Mouse (Mus musculus): ENCODE measurements around the gene Fmo5.

Fmo5 gene

DNA sequence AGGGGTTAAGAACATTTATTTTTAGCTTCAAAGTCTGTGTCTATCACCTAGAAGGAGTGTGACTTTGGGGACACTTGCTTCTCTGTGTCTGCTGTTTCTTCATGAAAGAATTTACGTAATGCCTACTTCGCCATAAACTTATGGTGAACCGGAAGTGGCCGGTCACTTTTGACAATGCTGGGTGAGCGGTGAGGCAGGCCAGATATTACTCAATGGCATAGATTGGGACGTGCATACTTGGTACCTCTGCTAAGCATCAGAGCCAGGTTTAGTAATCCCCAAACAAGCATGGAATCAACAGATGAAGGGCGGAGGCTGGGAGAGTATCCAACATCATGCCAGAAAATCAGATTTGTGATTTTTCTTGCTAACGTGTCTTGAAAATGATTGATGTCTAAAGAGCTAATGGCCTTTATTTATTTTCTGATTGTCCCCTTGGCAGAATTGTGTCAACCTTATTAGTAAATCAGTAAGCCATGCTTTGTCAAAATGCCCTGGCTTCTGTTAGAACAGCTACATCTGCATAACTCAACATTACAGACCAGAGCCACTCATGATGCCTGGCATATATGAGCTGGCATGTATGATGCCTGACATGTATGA lies 2.8 kb downstream of the Fmo5 start:
- CTCF ChIA-PET: interaction anchor here (1.4 kb wide), 1 partner anchor 21 kb away, joined by 3 read pairs; no protein-coding TSS in a partner anchor

DNA sequence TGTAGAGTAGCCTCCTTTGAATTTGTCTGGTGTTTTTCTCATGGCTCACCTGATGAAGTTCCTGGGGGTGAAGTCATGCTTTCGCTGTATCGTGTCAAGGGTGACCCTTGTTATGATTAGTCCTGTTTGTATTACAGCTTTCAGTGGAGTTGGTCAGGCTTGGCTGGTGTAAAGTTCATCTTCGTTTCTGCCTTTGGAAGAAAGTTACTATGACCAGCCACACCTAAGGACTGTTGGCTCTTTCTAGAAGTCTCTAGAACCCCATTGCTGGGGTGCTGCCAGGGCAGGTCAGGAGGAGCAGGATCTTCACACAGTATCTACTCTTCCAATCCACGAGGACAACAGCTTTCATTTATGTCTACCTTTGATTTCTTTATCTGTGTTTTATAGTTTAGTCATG lies 4.9 kb downstream of the Fmo5 start:
- CTCF ChIA-PET: no interaction called here

DNA sequence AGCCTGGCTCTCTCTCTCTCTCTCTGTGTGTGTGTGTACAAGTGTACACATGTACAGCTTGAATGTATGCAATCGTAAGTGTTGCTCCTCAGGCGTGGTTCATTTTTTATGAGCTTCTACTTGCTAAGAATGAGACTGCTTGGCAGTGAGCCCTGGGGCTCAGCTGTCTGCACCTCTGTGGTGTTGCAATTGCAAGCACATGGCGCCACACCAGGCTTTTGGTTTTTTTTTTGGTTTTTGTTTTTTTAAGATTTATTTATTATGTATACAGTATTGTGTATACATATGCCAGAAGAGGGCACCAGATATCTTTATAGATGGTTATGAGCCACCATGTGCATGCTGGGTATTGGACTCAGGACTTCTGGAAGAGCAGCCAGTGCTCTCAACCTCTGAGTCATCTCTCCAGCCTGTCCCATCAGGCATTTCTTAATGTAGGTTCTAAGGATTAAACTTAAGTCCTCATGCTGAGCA lies 5.7 kb downstream of the Fmo5 start:
- CTCF ChIA-PET: no interaction called here

DNA sequence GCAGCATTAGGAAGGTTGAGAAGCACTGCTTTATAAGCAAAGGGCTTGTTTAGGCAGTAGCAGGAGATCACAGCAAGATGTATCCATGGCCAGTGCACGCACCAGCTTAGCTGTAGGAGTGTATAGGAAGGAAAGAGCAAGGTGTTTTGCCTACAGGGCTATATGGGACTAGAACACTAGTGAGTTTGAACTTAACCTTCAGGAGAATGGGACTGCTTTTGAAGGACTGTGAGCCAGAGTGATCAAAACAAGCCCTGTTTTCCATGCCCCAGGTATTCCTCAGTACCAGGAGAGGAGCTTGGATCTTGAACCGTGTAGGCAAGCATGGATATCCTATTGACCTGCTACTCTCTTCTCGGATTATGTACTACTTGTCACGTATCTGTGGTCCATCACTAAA lies 12.8 kb downstream of the Fmo5 start:
- CTCF ChIA-PET: no interaction called here

DNA sequence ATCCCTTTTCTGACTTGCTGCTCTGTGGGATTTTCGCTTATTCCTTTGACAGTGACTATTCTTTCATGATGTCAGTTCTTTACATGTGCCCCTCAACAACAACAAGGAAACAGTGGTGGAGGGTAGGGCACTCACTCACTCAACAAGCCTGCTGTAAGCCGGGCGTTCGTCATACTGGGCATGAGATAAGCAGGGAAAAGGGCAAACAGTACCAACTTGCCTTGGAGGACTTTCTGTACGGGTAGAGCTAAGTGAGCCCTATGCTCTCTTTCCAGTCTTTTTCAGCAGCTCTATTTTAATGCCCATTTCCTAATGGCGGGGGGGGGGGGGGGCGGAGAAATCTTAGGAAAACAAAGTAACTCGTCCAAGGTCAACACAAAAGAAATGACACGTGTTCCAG lies 13.4 kb downstream of the Fmo5 start:
- CTCF ChIA-PET: no interaction called here

DNA sequence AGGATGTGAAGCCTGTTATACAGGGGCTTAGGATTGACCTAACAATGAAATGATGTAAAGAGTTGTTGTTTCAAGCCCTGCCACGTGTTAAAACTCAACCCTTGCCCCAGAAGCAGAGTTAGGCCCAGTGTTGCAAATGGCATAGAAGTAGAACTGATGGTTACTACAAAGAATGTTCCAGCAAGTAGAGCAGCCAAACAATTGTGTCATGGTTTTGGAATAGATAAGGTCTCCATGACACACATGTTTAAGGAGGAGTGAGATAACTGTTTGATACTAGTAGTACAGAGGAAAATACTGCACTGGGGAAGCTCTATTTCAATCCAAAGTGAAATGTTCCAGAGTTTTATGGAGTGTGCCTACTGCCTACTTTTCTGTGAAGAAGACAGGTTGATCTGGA lies 19.9 kb downstream of the Fmo5 start:
- CTCF ChIA-PET: no interaction called here

DNA sequence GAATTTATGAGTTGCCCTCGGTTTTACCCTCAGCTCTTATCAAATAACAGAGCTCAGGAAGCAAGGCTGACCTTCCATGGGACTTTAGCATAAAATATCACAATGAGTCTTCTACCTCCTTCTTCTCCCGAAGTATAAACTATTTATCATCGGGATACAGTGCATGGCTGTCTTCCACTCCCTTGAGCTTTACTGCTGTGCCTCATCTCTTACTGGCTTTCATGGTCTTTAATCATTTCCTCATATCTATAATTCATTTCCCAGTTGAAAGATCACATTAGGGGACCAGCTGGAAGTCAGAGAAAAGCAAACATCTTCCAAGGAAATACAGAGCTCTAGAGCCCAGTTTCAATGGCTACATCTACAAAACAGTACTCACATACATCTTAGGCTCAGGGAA lies 20.4 kb downstream of the Fmo5 start:
- CTCF ChIA-PET: no interaction called here

DNA sequence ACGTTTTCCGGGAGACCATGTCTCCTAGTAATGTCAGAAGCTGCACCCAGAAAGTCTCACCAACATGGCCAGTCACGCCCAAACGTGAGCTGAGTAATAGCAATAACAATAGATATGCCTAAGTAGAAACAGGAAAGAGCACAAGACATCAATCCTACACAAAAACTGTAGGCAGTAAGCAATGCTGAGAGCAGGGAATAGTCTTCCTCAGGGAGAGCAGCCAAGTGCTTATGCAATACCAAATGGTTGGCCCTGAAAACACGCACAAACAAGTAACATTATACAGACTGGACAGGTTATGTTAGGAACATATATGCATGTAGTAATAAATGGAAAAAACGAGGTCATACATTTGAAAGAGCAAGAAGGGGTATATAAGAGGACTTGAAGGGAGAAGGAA lies 20.9 kb downstream of the Fmo5 start:
- CTCF ChIA-PET: no interaction called here

DNA sequence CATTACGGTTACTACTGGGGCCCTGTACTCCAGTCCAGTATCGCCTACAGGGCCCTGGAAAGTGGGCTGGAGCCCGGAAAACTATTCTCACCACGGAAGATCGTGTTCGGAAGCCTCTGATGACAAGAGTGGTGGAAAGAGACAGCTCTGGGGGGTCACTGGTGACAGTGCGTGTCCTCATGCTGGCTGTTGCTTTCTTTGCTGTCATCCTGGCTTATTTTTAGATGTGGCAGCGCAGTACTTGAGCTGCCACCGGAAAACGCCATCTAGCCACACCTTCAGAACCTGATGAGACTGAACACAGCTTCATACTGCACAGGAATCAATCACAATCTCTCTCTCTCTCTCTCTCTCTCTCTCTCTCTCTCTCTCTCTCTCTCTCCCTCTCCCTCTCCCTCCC lies 23.0 kb downstream of the Fmo5 start:
- CTCF ChIA-PET: no interaction called here

DNA sequence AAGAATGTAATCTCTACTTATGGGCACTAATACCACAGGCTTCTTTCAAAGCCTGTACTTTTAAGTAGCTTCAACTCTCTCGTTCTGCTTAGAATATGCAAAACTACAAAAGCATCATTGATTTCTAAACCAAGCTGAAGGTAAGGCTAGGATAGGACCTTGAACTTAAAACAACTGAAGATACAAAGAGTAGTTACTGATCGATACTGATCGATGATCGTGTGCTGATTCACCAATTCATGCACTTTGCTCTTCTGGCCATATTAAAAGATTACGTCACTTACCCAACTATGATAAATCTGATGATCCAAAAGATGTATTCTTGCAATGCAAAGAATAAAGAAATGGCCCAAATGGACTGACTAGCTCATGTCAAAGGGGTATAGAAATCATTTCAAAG lies 25.2 kb downstream of the Fmo5 start:
- CTCF ChIA-PET: no interaction called here

DNA sequence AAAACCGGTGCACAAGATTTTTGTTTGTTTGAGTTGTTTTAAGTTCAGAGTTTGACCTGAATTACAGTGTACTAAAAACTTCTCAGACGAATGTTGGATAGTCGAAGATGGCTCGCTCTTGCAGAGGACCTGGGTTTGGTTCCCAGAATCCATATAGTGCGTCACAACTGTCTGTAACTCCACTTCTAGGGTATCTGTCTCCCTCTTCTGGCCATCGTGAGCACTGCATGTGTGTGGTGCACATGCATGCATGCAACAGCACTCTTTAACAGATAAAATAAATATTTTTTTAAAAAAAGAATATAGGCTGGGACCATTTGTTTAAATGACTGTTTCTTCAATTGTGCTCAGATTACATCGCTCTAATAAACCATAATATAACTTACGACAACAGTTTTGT lies 26.3 kb downstream of the Fmo5 start:
- CTCF ChIA-PET: no interaction called here

DNA sequence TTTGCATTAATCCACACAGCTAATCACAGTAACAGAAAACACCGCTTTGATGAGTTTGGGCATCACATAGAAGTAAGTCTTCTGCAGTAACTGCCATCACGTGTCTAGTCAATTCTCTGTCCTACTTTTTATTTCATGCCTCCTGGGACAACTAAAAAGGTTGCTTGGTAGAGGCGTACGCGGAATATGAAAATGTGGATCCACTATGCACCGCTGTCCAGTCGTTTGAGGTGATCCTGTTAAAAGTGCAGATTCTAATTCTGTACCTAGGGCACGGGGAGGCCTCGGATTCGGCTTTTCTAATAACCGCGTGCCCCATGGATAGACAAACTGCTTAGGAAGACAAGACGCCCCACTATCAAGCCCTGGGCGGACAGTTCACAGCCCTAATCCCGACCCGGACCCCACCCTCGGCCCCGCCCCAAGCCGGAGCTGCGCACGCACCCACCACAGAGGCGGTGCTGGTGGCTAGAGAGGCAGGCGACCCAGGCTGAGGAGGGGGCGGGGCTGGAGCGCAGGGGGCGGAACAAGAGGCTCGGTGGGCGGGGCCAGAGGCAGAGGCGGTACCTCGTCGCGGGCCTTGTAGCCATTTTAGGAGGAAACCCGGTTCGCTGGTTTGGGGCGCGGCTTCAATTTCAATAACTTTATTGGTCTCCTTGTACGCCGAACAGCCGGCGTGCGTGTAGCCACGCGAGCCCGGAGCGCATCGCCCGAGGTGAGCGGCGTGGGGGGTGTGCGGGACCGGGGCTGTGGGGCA lies 29.2 kb downstream of the Fmo5 start, which contains the start of gene Prkab2:
Prkab2 (plus strand) TSS at position 539 of the 757 bp plus-strand sequence.
- CTCF ChIA-PET: no interaction called here

DNA sequence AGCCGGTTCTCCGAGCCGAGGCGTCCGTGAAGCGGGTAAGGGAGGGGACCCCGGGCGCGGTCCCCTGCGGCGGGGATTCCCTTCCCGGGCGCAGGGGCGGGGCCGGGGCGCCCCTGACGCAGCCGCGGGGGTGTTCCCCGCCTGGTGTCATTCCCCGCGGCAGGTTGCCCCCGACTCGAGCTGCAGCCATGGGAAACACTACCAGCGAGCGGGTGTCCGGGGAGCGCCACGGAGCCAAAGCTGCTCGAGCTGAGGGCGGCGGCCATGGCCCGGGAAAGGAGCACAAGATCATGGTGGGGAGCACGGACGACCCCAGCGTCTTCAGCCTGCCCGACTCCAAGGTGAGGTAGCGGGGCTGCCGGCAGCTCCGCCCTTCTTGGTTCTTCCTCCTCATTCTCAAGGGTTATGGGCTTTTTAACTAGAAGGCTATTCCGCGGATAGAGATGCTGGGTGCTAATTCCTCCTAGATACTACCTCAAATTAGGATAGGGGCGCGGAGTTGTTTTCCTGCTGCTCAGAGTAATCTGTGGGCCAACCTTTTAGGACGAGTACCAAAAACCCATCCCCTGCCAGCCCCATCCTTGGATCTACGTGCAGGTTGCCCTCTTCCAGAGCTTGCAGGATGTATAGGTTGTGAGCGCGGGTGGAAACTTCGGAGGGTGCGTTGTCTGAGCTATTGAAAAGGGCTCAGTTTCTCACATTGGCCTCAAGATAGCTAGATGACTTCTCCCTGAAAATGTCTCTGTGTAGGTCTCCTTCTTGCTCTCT lies 30.0 kb downstream of the Fmo5 start:
- CTCF ChIA-PET: interaction anchor here (0.6 kb wide), 2 partner anchors 80 to 927 kb away, joined by 4 to 6 read pairs; no protein-coding TSS in a partner anchor

DNA sequence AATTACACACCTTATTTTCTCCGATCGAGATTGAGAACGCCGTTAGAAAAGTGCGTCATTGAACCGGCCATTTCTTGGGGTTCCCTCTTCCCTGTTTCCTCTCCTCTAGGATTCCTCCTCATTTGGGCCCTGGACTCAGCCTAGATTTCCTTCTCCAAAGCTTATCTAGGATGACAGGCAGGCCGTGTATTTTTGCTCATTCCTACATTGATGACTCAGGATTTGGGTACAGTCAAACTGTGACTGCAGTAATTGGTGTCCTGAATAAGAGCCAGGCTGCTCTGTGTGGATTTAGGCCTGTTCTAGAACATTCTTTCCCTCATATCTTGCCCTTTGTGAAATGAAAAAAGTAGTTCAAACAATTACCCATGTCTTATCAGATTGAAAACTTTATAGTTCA lies 31.1 kb downstream of the Fmo5 start:
- CTCF ChIA-PET: interaction anchor here (0.6 kb wide), 1 partner anchor 928 kb away, joined by 6 read pairs; no protein-coding TSS in a partner anchor

DNA sequence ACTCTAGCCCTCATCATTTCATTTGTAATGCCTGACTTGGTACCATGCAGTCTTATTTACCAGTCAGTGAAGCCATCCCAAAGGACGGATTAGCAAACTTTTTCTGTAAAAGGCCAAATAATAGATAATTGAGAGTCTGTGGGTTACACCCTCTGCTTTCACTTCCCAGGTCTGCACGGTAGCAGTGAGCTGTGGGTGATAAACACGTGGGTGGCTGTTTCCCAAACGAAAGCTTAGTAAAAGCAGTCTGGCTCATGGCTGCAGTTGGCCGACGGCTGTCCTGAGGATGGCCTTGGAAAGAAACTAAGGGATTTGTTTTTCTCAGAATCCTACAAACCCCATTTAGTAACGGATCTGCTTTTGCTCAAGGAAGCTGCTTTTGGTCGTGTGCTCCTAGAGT lies 32.6 kb downstream of the Fmo5 start:
- CTCF ChIA-PET: no interaction called here

DNA sequence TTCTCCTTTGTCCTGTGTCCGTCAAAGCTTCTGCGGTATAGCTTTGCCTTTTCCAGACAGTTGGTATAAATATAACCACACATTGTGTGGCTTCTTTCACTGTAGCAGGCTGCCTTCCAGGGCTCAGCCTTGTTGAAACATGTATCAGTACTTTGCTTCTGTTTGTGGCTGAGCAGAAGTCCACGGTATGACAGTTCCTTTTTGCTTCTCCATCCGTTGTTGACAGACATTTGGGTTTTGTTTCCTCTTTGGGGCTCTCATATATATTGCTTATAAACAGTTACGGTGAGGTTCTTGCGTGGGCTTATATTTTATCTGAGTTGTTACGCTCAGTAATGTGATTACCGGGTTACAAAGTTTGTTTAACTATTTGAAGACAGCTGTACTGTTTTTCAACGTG lies 36.9 kb downstream of the Fmo5 start:
- CTCF ChIA-PET: no interaction called here

DNA sequence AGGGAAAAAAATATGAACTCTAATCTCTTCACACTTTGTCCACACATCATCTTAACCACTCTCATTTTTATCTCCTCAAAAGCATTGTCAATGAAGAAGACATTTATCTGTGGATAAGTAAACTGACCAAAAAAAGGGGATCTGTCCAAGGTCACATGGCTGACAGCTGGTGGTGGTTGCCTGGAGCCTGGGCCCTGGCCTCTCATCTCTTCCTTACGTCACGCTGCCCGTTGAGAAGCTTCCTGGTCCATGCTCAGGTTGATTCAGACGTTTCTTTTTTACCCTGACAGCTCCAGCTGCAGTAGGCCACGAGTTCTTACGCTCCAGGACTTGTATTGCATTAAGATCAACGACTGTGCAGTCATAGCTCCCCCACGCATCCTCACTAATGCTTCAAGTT lies 37.5 kb downstream of the Fmo5 start:
- CTCF ChIA-PET: no interaction called here

DNA sequence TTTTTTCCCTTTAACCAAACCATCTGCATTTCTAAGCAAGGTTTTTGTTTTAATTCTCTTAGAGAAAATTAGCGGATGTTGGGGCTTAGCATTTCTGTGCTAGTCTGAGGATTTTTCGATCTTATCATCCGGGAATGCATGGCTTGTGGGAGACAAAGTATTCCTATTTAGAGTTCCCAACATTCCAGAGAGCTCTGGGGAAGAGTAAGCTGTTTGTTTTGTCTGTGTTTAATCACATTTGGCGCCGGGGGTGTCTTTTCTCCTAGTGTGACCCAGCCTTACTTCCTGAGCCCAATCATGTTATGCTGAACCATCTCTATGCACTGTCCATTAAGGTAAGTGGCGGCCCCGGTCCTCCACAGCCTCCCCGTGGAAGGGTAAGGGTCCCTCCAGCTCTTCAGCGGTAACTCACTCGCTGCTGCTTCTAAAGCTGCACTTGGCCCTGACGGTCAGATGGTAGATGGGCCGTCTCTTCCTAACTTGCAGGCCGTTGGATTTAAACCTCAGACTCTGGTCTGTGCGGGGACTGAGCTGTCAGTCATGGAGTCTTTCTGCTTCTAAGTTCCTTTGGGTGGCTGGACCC lies 38.6 kb downstream of the Fmo5 start:
- CTCF ChIA-PET: no interaction called here

DNA sequence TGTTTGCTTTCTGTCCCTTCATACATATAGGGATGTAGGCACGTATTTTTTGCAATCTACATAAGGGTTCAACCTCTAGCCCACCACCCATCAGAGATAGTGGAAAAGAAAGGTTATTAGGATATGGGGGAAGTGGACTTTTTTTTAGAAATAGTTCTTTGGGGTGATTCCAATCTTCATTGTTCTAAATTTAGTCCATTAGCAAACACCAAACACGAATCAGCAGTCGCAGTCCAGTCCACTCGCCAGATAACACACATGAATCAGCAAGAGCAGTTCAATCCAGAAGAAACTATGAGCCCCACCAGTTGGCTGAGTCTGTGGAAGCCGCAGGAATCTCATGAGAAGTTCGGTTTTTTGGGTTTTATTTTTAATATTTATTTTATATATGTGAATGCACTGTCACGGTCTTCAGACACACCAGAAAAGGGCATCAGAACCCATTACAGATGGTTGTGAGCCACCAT lies 46.1 kb downstream of the Fmo5 start, which contains the start of gene Gm17651:
Gm17651 (minus strand) TSS at position 51 of the 467 bp plus-strand sequence.
- CTCF ChIA-PET: no interaction called here

DNA sequence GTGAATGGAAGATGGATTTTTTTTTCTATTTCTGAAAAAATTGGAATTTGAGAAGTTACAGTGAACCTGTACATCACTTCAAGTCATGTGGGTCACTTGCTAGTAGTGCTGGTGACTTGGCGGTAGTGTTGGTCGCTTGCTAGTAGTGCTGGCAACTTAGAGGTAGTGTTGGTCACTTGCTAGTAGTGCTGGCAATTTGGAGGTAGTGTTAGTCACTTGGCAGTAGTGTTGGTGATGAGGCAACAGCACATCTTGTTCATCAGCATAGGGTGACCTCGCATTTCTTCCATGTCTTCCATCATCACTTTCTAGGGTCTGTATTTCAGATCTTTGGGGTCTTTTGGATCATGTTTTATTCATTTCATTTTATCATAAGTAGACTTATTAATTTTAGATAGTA lies 47.5 kb downstream of the Fmo5 start:
- CTCF ChIA-PET: no interaction called here

DNA sequence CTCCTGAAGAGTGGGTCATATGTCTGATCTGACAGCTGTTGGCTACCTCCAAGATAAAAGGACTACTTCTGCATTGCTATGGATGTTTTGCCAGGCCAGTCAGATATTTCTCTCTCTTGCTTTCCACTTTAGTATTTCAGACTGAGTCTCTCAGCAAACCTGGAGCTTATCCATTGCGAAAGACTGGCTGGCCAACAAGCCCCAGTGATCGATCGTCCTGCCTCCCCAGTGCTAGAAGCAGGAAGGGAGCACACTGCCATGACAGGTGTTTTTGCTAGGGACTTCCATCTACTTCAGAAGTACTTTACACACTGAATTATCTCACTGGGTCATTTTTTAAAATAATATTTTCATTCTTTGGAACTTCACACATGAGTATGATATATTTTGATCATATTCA lies 49.8 kb downstream of the Fmo5 start:
- CTCF ChIA-PET: no interaction called here

DNA sequence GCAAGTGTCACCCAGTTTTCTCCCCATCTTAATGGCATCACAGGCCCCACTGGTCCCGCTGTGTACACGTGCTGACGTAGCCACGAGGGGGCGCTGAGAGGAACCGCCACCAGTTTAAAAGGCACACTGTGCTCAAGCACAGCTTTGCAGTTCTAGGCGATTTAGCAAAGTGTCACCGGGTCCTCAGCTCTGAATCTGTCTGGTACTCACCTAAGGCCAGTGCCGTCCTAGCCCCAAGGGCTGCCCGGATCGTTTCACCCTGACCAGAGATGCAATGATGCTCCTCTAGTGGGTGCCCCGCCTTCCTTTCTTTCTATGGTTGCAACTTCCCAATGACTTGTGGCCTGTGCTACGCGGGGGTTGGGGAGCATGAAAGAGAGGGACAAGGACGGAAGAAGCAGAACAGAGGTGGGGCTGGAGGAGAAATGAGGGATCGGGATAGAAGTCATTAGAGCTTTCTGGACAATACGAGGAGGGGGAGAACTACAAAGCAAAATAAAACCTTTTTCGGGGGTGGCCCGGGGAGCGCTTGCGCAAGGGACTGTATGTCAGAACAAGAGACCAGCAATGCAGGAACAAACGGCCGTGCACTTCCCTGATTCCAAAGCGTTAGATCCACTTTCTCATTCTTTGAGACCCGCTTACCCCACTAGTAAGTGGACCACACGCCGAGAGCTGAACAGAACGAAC lies 52.2 kb downstream of the Fmo5 start:
- CTCF ChIA-PET: interaction anchor here (0.7 to 1.3 kb wide), 4 partner anchors 18 to 344 kb away, joined by 3 to 4 read pairs (median 3); no protein-coding TSS in a partner anchor

Measured in spleen, embryonic (tissue).